Mouse (Mus musculus) cortical plate, adult 2 months (tissue): ENCODE results near the gene 9530077C05Rik. TPM values are rescaled to one million over a fixed set of nuclear protein-coding genes. Genes with fewer than 3 reads are reported as not detected.

Experiments used
- H3K27ac ChIP-seq: fragments of 200-500 bp; 2 replicates; pipeline ENCODE4 v1.5.1; 2012; ENCODE audit warnings: low read length, control low read depth, inconsistent platforms; ENCODE audit not compliant: insufficient read depth
- H3K4me1 ChIP-seq: fragments of 200-500 bp; 2 replicates; pipeline ENCODE4 v1.6.1; 2011; ENCODE audit warnings: low read length; ENCODE audit not compliant: control insufficient read depth, insufficient read depth
- H3K4me3 ChIP-seq: fragments of 200-500 bp; 2 replicates; pipeline ENCODE4 v1.5.1; 2011; ENCODE audit warnings: mild to moderate bottlenecking, low read length, control low read depth; ENCODE audit not compliant: insufficient read depth
- CTCF ChIP-seq: fragments of 200-500 bp; IDR thresholded peaks from 2 replicates; pipeline ENCODE4 v1.5.1; 2011; ENCODE audit warnings: mild to moderate bottlenecking, control low read depth, low read length; ENCODE audit not compliant: insufficient read depth; ENCODE audit errors: extremely low read depth
- POLR2A ChIP-seq: fragments of 200-500 bp; IDR thresholded peaks from 2 replicates; pipeline ENCODE4 v1.6.1; 2011; ENCODE audit warnings: mild to moderate bottlenecking, low read length, control low read depth; ENCODE audit not compliant: insufficient read depth; ENCODE audit errors: extremely low read depth
- polyA plus RNA-seq: library from polyadenylated mRNA; depleted of rRNA; stranded (reverse); fragments of >200 nt; gene quantifications from 2 replicates; pipeline ENCODE4 v1.2.3, GENCODE M21; 2012

Gene 9530077C05Rik
- polyA plus RNA-seq, 1 experiment: 8.1 TPM

DNA sequence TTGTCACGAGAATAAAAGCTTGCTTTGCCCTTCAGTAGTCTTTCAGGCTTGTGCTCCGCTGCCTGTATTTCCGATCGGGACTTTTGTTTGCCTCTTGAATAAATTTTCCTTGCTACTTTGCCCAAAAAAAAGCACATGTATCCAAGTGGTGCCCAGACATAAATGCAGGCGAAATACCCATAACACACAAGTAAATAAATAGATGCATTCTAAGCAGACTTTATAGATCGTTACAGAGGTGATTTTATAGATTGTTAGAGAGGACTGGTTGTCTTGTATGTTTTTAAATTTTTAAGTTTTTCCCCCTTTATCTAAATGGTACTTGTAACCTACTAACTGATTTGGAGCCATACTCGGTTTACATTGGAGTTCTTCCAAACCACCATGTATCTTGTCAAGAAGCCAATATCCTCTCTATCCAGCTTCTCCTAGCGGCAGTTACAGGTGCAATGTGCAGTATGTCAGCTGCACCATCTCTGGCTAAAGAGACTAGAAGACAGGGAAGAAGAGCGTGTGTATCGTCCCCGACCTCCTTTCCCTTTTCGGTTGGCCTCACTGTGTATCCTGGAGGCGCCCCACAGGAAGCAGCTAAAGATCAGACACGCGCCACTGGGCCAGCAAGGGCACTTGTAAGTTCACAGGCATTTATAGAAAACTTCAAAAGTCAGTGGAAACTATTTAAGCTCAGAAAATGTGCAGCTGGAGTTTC is 18.4 kb downstream of the 9530077C05Rik start:
- Histone ChIP-seq H3K4me3 (no peak overlapping the region), H3K27ac (no peak overlapping the region), H3K4me1 (no peaks in the 10 kb centered on the region)
- TF ChIP-seq CTCF (no peak), POLR2A (no peak)

DNA sequence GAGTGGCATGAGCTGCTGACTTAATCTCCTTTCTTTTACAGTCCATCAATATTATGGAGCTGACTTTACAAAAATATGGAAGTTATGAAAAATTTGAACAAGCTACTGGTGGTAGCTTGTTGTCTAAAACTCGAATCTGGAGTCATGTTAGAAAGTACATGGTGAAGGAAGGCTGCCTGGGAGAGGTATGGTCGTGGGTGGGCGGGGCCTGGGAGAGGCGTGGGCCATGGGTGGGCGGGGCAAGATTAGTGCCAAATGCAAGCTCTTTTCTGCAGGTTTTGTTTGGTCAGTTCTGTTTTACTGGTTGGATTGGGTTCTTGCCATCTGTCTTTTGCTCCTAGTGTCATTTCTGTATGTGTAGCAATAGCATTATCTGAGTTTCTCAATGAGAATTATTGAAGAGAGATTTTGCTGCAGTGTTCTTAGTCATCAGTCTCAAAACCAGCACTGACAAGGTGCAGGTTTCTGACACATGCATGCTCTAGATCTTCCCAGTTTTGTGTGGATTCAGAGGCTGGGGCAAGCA is 19.1 kb downstream of the 9530077C05Rik start:
- TF ChIP-seq CTCF (no peak), POLR2A (no peak)
- no peaks in the 10 kb centered on the region for H3K4me1 ChIP-seq
- H3K4me3 ChIP-seq: no peak overlapping the region
- H3K27ac ChIP-seq: no peak overlapping the region

DNA sequence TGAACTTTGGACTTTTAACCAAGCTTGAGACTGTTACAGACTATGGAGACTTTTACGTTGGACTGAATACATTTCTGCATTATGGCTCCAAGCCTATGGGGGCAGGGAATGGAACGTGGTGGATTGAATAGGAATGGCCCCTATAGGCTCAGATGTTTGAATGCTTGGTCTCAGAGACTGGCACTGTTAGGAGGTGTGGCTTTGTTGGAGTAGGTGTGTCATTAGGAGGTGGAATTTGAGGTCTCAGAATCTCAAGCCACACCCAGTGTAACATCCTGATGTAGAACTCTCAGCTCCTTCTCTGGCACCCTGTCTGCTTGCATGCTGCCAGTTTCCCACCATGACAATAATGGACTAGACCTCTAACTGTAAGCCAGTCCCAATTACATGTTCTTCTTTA is 21.9 kb downstream of the 9530077C05Rik start:
- H3K27ac ChIP-seq: no peak overlapping the region

DNA sequence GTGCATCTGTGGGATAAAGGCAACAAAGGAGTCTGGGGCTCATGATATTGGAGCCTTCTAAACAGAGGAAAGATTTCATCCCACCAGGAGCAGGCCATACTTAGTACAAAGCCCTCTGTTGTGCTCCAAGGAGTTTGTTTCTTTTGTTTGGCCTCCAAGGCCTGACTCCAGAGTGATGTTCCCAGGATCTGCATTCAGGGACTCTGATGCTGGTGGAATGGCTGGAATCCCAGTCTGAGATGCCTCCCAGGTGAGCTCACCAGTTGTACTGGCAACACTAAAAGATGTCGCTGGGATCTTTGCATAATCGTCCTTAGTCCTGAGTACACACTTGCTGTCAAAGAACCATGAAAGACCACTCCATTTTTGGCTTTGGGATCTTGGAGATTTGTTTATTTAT is 22.8 kb downstream of the 9530077C05Rik start:
- H3K4me3 ChIP-seq: no peak overlapping the region
- H3K4me1 ChIP-seq: no peaks in the 10 kb centered on the region
- TF ChIP-seq CTCF: no peak
- no peak for TF ChIP-seq POLR2A
- H3K27ac ChIP-seq: no peak overlapping the region

More for the DNA sequence above, 21.9 kb downstream of the 9530077C05Rik start:
- H3K4me1 ChIP-seq: no peaks in the 10 kb centered on the region
- H3K4me3 ChIP-seq: no peak overlapping the region
- TF ChIP-seq POLR2A (no peak), CTCF (no peak)

DNA sequence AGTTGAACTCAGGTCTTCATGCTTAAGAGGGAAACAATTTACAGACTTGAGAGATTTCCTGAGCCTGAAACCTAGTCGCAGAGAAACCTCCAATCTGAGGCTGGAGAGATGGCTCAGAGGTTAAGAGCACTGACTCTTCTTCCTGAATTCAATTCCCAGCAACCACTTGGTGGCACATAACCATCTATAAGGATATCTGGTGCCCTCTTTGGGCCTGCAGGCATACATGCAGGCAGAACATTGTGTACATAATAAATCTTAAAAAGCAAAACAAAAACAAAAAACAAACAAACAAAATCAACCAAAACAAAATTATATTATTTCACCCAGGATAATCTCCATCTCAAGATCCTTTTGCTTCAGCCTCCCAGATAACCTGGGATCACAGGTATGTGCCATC is 27.5 kb downstream of the 9530077C05Rik start:
- Histone ChIP-seq H3K4me1 (no peaks in the 10 kb centered on the region), H3K4me3 (no peak overlapping the region), H3K27ac (no peak overlapping the region)
- TF ChIP-seq POLR2A (no peak), CTCF (no peak)

DNA sequence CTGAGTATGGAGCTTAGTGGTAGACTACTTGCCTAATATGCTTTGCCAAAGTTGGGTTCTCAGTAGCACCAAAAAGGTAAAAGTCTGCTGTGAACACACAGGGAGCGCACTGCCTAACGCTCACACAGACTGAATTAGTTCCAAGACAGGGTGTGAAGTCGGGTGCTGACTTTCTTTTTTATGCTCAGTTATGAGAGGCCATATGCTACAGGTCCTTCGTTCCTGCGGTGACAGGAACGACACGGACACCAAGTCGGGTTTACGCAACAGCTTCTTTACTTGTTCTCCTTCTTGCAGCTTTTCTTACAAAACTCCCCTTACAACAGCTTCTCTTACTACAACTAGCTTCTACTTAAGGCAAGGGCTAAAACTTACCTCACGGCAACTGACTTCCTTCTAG is 31.8 kb downstream of the 9530077C05Rik start:
- H3K27ac ChIP-seq: no peak overlapping the region

DNA sequence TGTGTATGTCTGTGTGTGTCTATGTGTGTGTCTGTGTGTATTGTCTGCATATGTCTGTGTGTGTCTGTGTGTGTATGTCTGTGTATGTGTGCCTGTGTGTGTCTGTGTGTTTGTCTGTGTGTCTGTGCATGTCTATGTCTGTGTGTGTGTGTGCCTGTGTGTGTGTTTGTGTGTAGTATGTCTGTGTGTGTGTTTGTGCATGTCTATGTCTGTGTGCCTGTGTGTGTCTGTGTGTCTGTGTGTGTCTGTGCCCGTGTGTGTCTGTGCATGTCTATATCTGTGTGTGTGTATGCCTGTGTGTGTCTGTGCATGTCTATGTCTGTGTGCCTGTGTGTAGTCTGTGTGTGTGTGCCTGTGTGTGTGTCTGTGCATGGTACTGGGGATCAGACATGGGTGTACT is 33.8 kb downstream of the 9530077C05Rik start:
- Histone ChIP-seq H3K4me3 (no peak overlapping the region), H3K27ac (no peak overlapping the region), H3K4me1 (no peaks in the 10 kb centered on the region)
- TF ChIP-seq POLR2A (no peak), CTCF (no peak)

More for the DNA sequence above, 31.8 kb downstream of the 9530077C05Rik start:
- H3K4me1 ChIP-seq: no peaks in the 10 kb centered on the region
- H3K4me3 ChIP-seq: no peak overlapping the region
- TF ChIP-seq CTCF: no peak
- TF ChIP-seq POLR2A: no peak

DNA sequence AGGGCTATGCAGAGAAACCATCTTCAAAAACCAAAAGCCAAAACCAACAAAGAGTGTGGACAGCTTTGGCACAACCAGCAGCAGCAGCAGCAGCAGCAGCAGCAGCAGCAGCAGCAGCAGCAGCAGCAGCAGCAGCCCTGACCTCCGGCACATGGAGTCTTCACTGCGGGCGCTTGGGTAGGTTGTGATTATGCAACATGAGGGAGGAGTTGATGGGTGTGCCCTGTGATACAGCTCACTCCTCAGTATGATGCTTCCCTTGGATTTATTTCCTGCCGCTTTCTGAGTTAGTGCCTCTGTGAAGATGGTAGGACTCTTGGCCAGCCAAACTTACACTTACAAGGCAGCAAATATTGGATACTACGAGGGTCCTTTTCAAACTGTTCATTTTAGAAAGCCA is 35.9 kb downstream of the 9530077C05Rik start:
- Histone ChIP-seq H3K4me3 (no peak overlapping the region), H3K4me1 (no peaks in the 10 kb centered on the region), H3K27ac (no peak overlapping the region)
- TF ChIP-seq CTCF: no peak
- TF ChIP-seq POLR2A: no peak

DNA sequence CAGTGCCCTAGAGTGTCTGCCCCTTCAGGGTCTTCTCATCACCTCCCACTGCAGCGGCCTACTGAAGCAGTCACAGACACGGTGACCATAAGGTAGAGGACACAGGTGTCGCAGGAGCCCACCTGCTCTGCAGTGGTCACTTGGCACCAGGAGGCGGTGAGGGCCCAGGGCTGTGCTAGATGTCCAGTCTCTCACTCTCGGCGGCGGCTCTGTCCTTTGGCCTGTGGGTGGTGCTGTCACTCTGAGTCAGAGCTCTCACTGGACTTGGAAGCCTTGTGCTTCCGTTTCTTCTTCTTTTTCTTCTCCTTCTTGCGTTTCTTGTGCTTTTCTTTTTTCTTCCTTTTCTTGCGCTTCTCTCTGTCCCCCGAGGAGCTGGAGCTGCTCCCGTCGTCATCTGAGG is 37.1 kb downstream of the 9530077C05Rik start:
- no peak overlapping the region for H3K27ac ChIP-seq
- TF ChIP-seq POLR2A (no peak), CTCF (no peak)
- H3K4me3 ChIP-seq: no peak overlapping the region
- peaks cover 4% of the 10 kb centered on the region; the same call in 1 of the 2 replicates for H3K4me1 ChIP-seq

DNA sequence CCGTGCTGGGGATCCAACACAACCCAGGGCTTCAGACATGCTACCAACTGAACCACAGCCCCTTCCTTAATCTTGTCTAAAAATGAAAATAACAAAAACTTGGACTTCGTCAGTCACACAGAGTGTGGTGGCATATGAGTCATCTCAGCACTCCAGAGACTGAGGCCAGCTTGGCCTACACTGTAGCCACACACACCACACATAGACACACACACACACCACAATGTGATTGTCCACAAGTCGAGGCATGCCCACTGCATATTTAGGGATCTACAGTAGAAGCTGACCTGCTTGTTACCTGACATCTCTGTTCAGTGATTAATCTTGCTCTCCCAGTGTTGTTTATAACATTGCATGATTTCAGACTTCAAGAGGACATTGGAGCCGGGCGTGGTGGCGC is 37.9 kb downstream of the 9530077C05Rik start:
- TF ChIP-seq CTCF: no peak
- TF ChIP-seq POLR2A: no peak
- H3K4me1 ChIP-seq: peaks cover 4% of the 10 kb centered on the region; the same call in 1 of the 2 replicates
- H3K4me3 ChIP-seq: no peak overlapping the region
- no peak overlapping the region for H3K27ac ChIP-seq

DNA sequence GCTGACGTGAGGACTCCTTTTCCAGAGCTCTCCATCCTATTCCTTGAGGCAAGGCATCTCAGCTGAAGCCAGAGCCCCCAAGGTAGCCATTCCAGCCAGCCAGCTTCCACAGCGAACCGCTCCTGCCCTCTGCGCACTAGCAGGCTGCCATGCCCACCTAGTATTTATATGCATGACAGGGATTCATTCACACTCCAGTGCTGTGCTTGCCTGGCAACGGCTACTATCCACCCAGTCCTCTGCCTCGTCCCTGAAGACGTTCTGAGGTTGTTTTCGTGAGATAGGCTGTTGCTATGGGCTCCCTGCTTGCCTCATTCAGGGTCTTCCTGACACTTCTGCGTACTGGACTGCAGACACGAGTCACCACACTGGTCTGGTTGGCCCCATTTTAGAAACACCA is 41.4 kb downstream of the 9530077C05Rik start:
- Histone ChIP-seq H3K4me3 (no peak overlapping the region), H3K27ac (no peak overlapping the region), H3K4me1 (peaks cover 4% of the 10 kb centered on the region; the same call in 1 of the 2 replicates)
- TF ChIP-seq POLR2A (no peak), CTCF (no peak)
